Mouse (Mus musculus) forebrain, embryonic 15.5 days (tissue): ENCODE data around the gene Plekhb2. TPM values are rescaled to one million over a fixed set of nuclear protein-coding genes. Genes with fewer than 3 reads are reported as not detected.

Experiments used
- polyA plus RNA-seq: library from polyadenylated mRNA; unstranded; fragments of >200 nt; fragmentation: Nextera tagmentation; extraction: Ambion mirVana; gene quantifications from 2 replicates; pipeline ENCODE4 v1.2.1, GENCODE M21; 2015

The Plekhb2 gene
- polyA plus RNA-seq, 1 experiment from 2014 or later, result 71.8 TPM

Other genes with a start within 250 kb of the Plekhb2 start
- gene Fam168b, start 6.9 kb upstream of the Plekhb2 start, polyA plus RNA-seq, result 169 and 171 TPM in 2 replicates